In the genomic region with DNA sequence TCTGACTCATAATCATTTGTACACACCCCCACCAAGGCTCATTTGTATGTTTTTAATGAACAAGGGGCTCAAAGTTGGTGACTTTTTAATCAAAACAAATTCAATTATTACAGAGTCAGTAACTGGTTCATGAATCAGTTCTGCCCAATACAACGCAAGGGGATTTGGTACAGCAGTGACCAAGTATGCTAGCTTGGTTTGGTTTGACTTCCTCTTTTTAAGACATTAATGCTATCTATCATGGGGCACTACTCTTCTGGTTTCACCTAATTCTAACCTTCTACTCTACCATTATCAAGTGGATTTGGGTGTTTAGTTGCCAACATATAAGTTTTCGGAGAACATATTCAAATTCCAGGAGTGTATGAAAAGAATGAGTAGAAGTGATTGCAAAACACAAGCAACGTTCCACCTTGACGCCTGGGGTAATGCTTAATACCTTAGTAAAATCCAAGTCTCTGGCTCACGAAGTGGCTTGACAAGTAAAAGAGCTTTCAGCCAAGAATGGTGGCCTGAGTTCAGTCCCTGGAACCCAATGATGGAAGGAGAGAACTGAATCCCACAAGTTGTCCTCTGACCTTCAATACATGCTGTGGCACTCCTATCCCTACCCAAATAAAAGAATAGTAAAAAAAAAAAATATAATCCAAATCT, we compare ENCODE assay signal across 23 mouse cellular contexts. TPM values are rescaled to one million over a fixed set of nuclear protein-coding genes. Genes with fewer than 3 reads are reported as not detected.
DNase-seq lines count a peak whose midpoint lies in the region; TF ChIP-seq lines count a peak whose summit lies in the region.
"Had no signal": no experiment of that assay in that cellular context is flagged by ENCODE, and none has a peak within 500 bp of the region (broad histone marks: within the 10 kb centered on the region; RNA-seq: fewer than 3 reads in every experiment).

No protein-coding gene starts in this region.

- peaks cover 29% of the 10 kb centered on the region for H3K79me2 ChIP-seq in liver, adult 2 months (ENCODE audit: control insufficient read depth, insufficient read depth, low read length)
- H3K79me2 ChIP-seq in CH12.LX (replicated peaks; ENCODE audit: control insufficient read depth, extremely low read depth, insufficient read depth, poor library complexity, severe bottlenecking): peaks cover 74% of the 10 kb centered on the region

- no peak for DNase-seq in liver, adult 2 months (ENCODE audit: extremely low read depth, low read depth, low spot score)
- DNase-seq in liver (no peak), CH12.LX (ENCODE audit: extremely low read depth) (no peak)
- DNase-seq in splenic B cell, adult 2 months (ENCODE audit: low read depth, low spot score): peak; percentile 38
- no peak for DNase-seq in kidney, adult 9 months
- DNase-seq in gastrocnemius, adult 8-10 months (ENCODE audit: low spot score in 2 of 2): no peak
- no peak for DNase-seq in thymus, postnatal 0 days (ENCODE audit: low spot score)
- DNase-seq: adrenal gland, adult 2 months; adrenal gland, postnatal 14 days; cerebellum, adult 18-20 months; cerebellum, adult 9-10 months; cerebellum, postnatal 14 days; forebrain, postnatal 0 days; gastrocnemius, adult 2 months; gastrocnemius, postnatal 36 days; heart, postnatal 10 days; heart, postnatal 36 days had no signal

- dilution Hi-C loops in CH12.LX (cut with MboI; ENCODE audit: extremely low pct_ligation_motif_present, extremely low pct_unique_long_range_greater_than_20kb, low sequenced_read_pairs): no loop called here

- no peak overlapping the region for H3K4me3 ChIP-seq in liver, adult 2 months (ENCODE audit: insufficient read depth, low read depth, low read length)
- peak overlapping the region in 1 of 3 experiments; percentile 20 for H3K4me3 ChIP-seq in CH12.LX (replicated peaks in 1 of 3; ENCODE audit: low read depth in 2 of 3, low read length in 2 of 3, poor library complexity in 1 of 3)
- no peak overlapping the region for H3K4me3 ChIP-seq in brown adipose tissue, adult 24 weeks (ENCODE audit: insufficient read depth, low read depth, low read length)
- H3K4me3 ChIP-seq: gastrocnemius, adult 2 months; heart, embryonic 12.5 days; heart, embryonic 15.5 days; hindbrain, embryonic 10.5 days; hindbrain, embryonic 13.5 days; intestine, embryonic 15.5 days had no signal

- 73% methylated on average over 5 of the region's 5 CpGs for WGBS in liver, adult 2 months

- TF ChIP-seq RAD21 in CH12.LX (IDR thresholded peaks at IDR 0.05; ENCODE audit: low read depth, low read length): no peak

- peak; percentile 54 for TF ChIP-seq EP300 in CH12.LX (IDR thresholded peaks at IDR 0.05; ENCODE audit: low read length)

- H3K9me3 ChIP-seq in CH12.LX (replicated peaks; ENCODE audit: low read length): peaks cover under 1% of the 10 kb centered on the region
- H3K9me3 ChIP-seq: heart, embryonic 12.5 days; heart, embryonic 15.5 days; hindbrain, embryonic 10.5 days; hindbrain, embryonic 13.5 days; intestine, embryonic 15.5 days had no signal

- peaks cover 15% of the 10 kb centered on the region; the same call in 1 of the 2 replicates for H3K4me1 ChIP-seq in liver, adult 2 months (ENCODE audit: control insufficient read depth, insufficient read depth, low read length)
- H3K4me1 ChIP-seq in CH12.LX (ENCODE audit: control insufficient read depth in 1 of 2, insufficient read depth in 2 of 2): peaks cover 8 to 57% of the 10 kb centered on the region in 2 experiments
- peaks cover 2% of the 10 kb centered on the region for H3K4me1 ChIP-seq in brown adipose tissue, adult 24 weeks (ENCODE audit: control insufficient read depth, insufficient read depth, insufficient read length, low read length)
- H3K4me1 ChIP-seq: intestine, embryonic 15.5 days had no signal

- H3K36me3 ChIP-seq in liver, adult 2 months (ENCODE audit: control insufficient read depth, insufficient read depth, low read length): no peaks in the 10 kb centered on the region
- peaks cover 0 to 6% of the 10 kb centered on the region in 2 experiments for H3K36me3 ChIP-seq in CH12.LX (replicated peaks in 1 of 2; ENCODE audit: control insufficient read depth in 1 of 2, insufficient read depth in 1 of 2, low read length in 1 of 2)
- no peaks in the 10 kb centered on the region for H3K36me3 ChIP-seq in splenic B cell, adult 2 months (ENCODE audit: control insufficient read depth, insufficient read depth, low read length, poor library complexity, severe bottlenecking)
- H3K36me3 ChIP-seq: heart, embryonic 15.5 days; hindbrain, embryonic 10.5 days; hindbrain, embryonic 13.5 days; intestine, embryonic 15.5 days had no signal

- H3K27ac ChIP-seq in liver, adult 2 months (replicated peaks; ENCODE audit: insufficient read depth, low read depth, low read length): peak overlapping the region; percentile 52; the same call in 1 of the 2 replicates
- peak overlapping the region; percentile 72 for H3K27ac ChIP-seq in CH12.LX (ENCODE audit: insufficient read depth, low read depth)
- peak overlapping the region; percentile 16; the same call in 1 of the 2 replicates for H3K27ac ChIP-seq in brown adipose tissue, adult 24 weeks (replicated peaks; ENCODE audit: low read depth, low read length)
- H3K27ac ChIP-seq: gastrocnemius, adult 2 months; heart, embryonic 15.5 days; hindbrain, embryonic 10.5 days; hindbrain, embryonic 13.5 days; intestine, embryonic 15.5 days had no signal

- H3K4me2 ChIP-seq in CH12.LX (ENCODE audit: insufficient read depth, low read depth, poor library complexity, severe bottlenecking): peak overlapping the region; percentile 71
- H3K4me2 ChIP-seq: heart, embryonic 12.5 days; heart, embryonic 15.5 days; hindbrain, embryonic 13.5 days; intestine, embryonic 15.5 days had no signal

- no peak for TF ChIP-seq CTCF in liver, adult 2 months (IDR thresholded peaks at IDR 0.05; ENCODE audit: low read depth, low read length)
- TF ChIP-seq CTCF in CH12.LX (conservative IDR thresholded peaks at IDR 0.05 in 1 of 2, IDR thresholded peaks at IDR 0.05 in 1 of 2; ENCODE audit: low read depth in 2 of 2, low read length in 2 of 2): no peak

- no peaks in the 10 kb centered on the region for H3K27me3 ChIP-seq in liver, adult 2 months (ENCODE audit: control insufficient read depth, insufficient read depth, low read length)
- no peaks in the 10 kb centered on the region for H3K27me3 ChIP-seq in CH12.LX (replicated peaks)
- H3K27me3 ChIP-seq in splenic B cell, adult 2 months (ENCODE audit: control insufficient read depth, insufficient read depth, low read length, poor library complexity, severe bottlenecking): no peaks in the 10 kb centered on the region
- H3K27me3 ChIP-seq: heart, embryonic 12.5 days; heart, embryonic 15.5 days; hindbrain, embryonic 13.5 days; intestine, embryonic 15.5 days had no signal

- TF ChIP-seq POLR2A in liver, adult 2 months (IDR thresholded peaks at IDR 0.05; ENCODE audit: extremely low read depth, insufficient read depth, low read length): no peak
- TF ChIP-seq POLR2A in CH12.LX (IDR thresholded peaks at IDR 0.05; ENCODE audit: low read depth, low read length): no peak

- in situ Hi-C loops in CH12.LX (cut with MboI; ENCODE audit: low pct_ligation_motif_present, low pct_unique_long_range_greater_than_20kb, low sequenced_read_pairs): no loop called here

- H3K9ac ChIP-seq in liver, adult 2 months (ENCODE audit: low read depth, low read length): no peak overlapping the region
- peak overlapping the region; percentile 85 for H3K9ac ChIP-seq in CH12.LX (ENCODE audit: insufficient read depth, low read depth)
- H3K9ac ChIP-seq: forebrain, postnatal 0 days; heart, embryonic 12.5 days; heart, embryonic 15.5 days; hindbrain, embryonic 13.5 days; intestine, embryonic 15.5 days had no signal

TF ChIP-seq in CH12.LX, 34 proteins besides CTCF, POLR2A, EP300 and RAD21:
- TF ChIP-seq BHLHE40 (IDR thresholded peaks at IDR 0.05; ENCODE audit: low read depth, low read length) (no peak), SIN3A (IDR thresholded peaks at IDR 0.05; ENCODE audit: low read length) (0 out of 2 replicates have a peak, but pooled peaks have one; percentile 39), ETS1 (conservative IDR thresholded peaks at IDR 0.05; ENCODE audit: low read depth, low read length) (no peak), MYC (IDR thresholded peaks at IDR 0.05; ENCODE audit: low read depth, low read length) (0 out of 2 replicates have a peak, but pooled peaks have one; percentile 9), ZNF384 (IDR thresholded peaks at IDR 0.05; ENCODE audit: low read depth, low read length) (no peak), ZMIZ1 (IDR thresholded peaks at IDR 0.05; ENCODE audit: low read depth, low read length) (no peak)

RNA-seq across cellular contexts. Expression of a gene that starts 3.4 kb away (rescaled TPM):
- total RNA-seq in liver, adult 2 months (2014; rRNA removed): 16.9 and 24.0 TPM in 2 replicates
- polyA plus RNA-seq in liver, adult 2 months (2012; rRNA removed): 18.4 and 19.2 TPM in 2 replicates
- total RNA-seq in CH12.LX (2012; rRNA removed) (66.9 and 78.9 TPM in 2 replicates), CH12.LX (2014; rRNA removed) (131 and 140 TPM in 2 replicates)
- polyA plus RNA-seq in CH12.LX (2012; ENCODE audit: insufficient read length, low read depth): 97.4 and 104 TPM in 2 replicates
- 131 and 134 TPM in 2 replicates for polyA plus RNA-seq in brown adipose tissue, adult 24 weeks (2012; ENCODE audit: insufficient read depth, insufficient read length, missing spikeins)
- total RNA-seq in gastrocnemius, adult 8-10 months (2022): 10 to 100 TPM; 62.9 to 84.8 (median 77.1) TPM
- 29.0 and 30.1 TPM in 2 replicates for polyA plus RNA-seq in thymus, postnatal 0 days (2015; fragmentation: Nextera tagmentation; extraction: Ambion mirVana)

RNA-seq across cellular contexts. Expression of a gene that starts 3.6 kb away (rescaled TPM):
- total RNA-seq in liver, adult 2 months (2014; rRNA removed): 22.5 and 30.3 TPM in 2 replicates
- 12.5 and 13.6 TPM in 2 replicates for polyA plus RNA-seq in liver, adult 2 months (2012; rRNA removed)
- total RNA-seq in CH12.LX (2012; rRNA removed) (111 and 126 TPM in 2 replicates), CH12.LX (2014; rRNA removed) (222 and 233 TPM in 2 replicates)
- 142 and 184 TPM in 2 replicates for polyA plus RNA-seq in CH12.LX (2012; ENCODE audit: insufficient read length, low read depth)
- polyA plus RNA-seq in brown adipose tissue, adult 24 weeks (2012; ENCODE audit: insufficient read depth, insufficient read length, missing spikeins): 113 and 127 TPM in 2 replicates
- total RNA-seq in gastrocnemius, adult 8-10 months (2022): 10 to 100 TPM; 35.8 to 44.6 (median 37.9) TPM
- polyA plus RNA-seq in thymus, postnatal 0 days (2015; fragmentation: Nextera tagmentation; extraction: Ambion mirVana): 40.7 and 42.7 TPM in 2 replicates

Comparison
In these comparisons a context has a peak if more than half of its experiments do, and no peak if none do; other contexts are left out.
1. H3K27ac ChIP-seq: peak in every context shown above with its lines; median percentile 72 in CH12.LX; 52 in liver, adult 2 months; 16 in brown adipose tissue, adult 24 weeks.